Mouse (Mus musculus): ENCODE measurements at regions not wholly inside any gene's neighbourhood (a gene's known extent, or its start where the extent isn't known, plus 50 kb on each side); places are given as distances from the start of the nearest gene placed in this dataset.

DNA sequence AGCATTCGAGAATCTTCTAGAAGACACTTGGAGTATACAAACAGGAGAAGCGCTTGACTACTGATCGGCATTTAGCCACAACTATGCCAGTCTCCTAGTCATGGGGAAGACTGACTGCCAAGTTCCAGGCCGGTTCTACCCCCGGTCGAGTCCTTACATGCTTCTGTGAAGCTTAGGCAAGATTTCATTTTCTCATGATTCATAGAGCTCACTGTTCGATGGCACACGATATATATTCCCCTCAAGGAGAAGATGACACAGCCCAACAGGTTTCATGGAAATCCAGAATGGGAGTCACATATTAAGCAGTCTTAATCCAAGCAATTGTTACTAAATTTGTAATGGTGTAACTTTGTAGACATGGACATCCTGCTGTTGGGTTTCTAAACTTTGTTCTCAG lies 177.8 kb downstream of the Slc38a4 start:
- TF ChIP-seq MAFK (IDR thresholded peaks at IDR 0.05; ENCODE audit: insufficient replicate concordance, low read length) (no peak), POLR2A (IDR thresholded peaks at IDR 0.05; ENCODE audit: low read depth, low read length) (no peak), SIN3A (IDR thresholded peaks at IDR 0.05; ENCODE audit: low read length) (no peak)
